Mouse (Mus musculus): ENCODE measurements around the gene Nos3.

Gene Nos3

DNA sequence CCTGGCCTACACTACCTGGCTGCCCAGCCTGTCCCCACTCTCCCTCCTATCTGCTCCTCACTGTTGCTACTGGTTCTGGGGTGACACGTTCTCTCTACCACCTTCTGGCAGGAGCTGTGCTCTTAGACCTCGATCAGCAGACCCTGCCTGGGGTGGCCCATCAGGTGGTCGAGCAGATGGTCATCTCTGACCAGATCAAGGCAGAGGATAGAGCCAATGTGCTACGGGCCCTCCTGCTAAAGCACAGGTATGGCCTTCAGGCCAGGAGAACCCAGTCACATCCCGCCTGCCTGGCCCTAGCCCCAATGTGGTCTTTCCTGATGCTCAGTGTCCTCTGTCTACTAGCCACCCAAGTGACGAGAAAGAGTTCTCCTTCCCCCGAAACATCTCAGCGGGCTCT lies 69.4 kb downstream of the Nos3 start:
- no peak for DNase-seq

Data from cerebellum, adult 11-12 months (tissue).